Mouse (Mus musculus): ENCODE measurements around the gene Apln.

DNA sequence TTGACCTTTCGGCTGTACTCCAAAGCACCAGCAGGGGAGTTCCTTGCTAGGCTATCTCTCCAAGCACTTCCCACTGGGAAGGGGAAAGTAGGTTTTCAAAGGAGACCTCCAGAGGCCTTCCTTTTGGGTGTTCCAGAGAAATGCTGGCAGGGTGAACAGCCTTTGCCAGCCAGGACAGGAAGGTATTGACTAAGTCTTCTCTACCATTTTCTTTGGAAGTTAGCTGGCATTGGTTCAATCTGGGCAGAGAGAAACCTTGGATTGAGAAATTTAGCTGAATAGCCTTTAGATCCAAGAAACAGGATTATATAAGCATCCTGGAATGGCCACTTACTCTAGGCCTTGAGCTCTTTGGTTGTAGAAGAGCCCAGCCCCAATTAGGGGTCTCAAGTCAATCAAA, 11.8 kb downstream of the Apln start:
- TF ChIP-seq CTCF (IDR thresholded peaks at IDR 0.05; ENCODE audit: extremely low read depth, insufficient read depth, insufficient read length, insufficient replicate concordance), result no peak
- TF ChIP-seq POLR2A (IDR thresholded peaks at IDR 0.05; ENCODE audit: low read depth, low read length), result no peak

Data from spleen, adult 2 months (tissue).